Mouse (Mus musculus) kidney, postnatal 0 days (tissue): ENCODE measurements at regions not wholly inside any gene's neighbourhood (a gene's known extent, or its start where the extent isn't known, plus 50 kb on each side); places are given as distances from the start of the nearest gene placed in this dataset.
A peak's percentile ranks its signal among the peaks of the same experiment; 100 is the strongest.

ENCODE experiments used
- ATAC-seq: fragments of 200-750 bp; cut with Nextera tagmentation; replicated peaks from 2 replicates; pipeline ENCODE4 v1.8.0; 2017; ENCODE audit warnings: low read depth, moderate number of reproducible peaks, moderate TSS enrichment, moderate library complexity; ENCODE audit not compliant: low FRiP score
- DNase-seq: peaks from one replicate; pipeline ENCODE4 v3.0.0-alpha.2; 2016; ENCODE audit warnings: low spot score
- H3K27ac ChIP-seq: fragments of 300-500 bp; sonication (generic); 2 replicates; pipeline ENCODE4 v1.5.1; 2014; ENCODE audit warnings: mild to moderate bottlenecking
- H3K27me3 ChIP-seq: fragments of 300-500 bp; sonication (generic); 2 replicates; pipeline ENCODE4 v1.6.1; 2014; ENCODE audit warnings: low read length, mixed read lengths; ENCODE audit not compliant: insufficient read depth
- H3K36me3 ChIP-seq: fragments of 300-500 bp; sonication (generic); 2 replicates; pipeline ENCODE4 v1.6.1; 2014; ENCODE audit warnings: low read length, mixed read lengths; ENCODE audit not compliant: insufficient read depth
- H3K4me1 ChIP-seq: fragments of 300-500 bp; sonication (generic); replicated peaks from 2 replicates; pipeline ENCODE4 v1.6.1; 2014; ENCODE audit warnings: antibody characterized with exemption, low read length, mixed read lengths; ENCODE audit not compliant: insufficient read depth
- H3K4me2 ChIP-seq: fragments of 300-500 bp; sonication (generic); 2 replicates; pipeline ENCODE4 v1.6.1; 2014; ENCODE audit warnings: mild to moderate bottlenecking, low read length, moderate library complexity, mixed read lengths
- H3K4me3 ChIP-seq: fragments of 300-500 bp; sonication (generic); replicated peaks from 2 replicates; pipeline ENCODE4 v1.5.1; 2014; ENCODE audit warnings: low read depth, low read length
- H3K9ac ChIP-seq: fragments of 300-500 bp; sonication (generic); 2 replicates; pipeline ENCODE4 v1.6.1; 2014; ENCODE audit warnings: low read depth, low read length
- H3K9me3 ChIP-seq: fragments of 300-500 bp; sonication (generic); replicated peaks from 2 replicates; pipeline ENCODE4 v1.6.1; 2016; ENCODE audit warnings: low read length, inconsistent platforms, mixed read lengths
- CTCF ChIP-seq: IDR thresholded peaks from 2 replicates; pipeline ENCODE4 v1.5.1; 2016; ENCODE audit warnings: antibody characterized with exemption, low read depth, mild to moderate bottlenecking, moderate library complexity
- WGBS: fragments of 180-500 bp; shearing (Covaris S2); extraction: QIAGEN DNeasy Blood & Tissue Kit; methylation state at CpG from one replicate; pipeline ENCODE4 v1.1.7; 2014; 5-methylcytosine and 5-hydroxymethylcytosine counted together

DNA sequence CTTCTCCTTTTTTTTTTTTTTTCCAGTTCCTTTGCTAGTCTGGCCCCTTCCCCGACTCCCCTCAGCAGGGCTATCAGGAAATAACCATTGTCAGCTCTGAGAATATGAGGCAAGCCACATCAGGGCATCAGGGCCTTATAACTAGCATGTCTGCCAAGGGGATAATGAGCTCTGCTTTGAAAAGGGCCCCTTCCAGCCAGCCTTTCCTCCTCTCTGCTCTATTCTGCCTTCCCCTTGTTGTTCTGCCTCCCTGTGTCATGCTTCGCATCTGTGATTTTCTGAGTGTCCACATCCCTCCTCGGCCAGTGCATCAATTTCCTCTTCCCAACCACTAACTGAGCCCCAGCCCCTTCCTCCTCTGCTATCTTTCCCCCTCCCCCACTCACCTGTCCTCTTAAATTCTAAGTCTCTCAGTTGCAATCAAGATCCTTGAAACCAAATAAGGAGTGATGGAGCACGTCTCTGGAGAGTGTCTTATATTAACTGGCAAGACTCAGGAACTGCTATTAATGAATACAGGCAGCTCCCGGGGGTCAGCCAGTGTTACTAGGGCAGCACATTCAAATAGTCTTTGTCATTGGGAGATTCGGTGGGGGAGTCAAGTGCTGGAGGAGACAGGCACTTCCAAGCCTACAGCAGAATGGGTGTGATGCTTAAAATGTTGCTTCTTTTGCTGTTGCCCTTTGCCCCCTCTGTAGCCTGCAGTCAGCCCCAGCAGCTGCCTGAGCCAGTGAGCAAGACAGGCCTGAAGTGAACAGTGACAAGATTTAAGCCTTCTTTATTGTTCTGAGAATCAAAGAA is 155.3 kb downstream of the Olfm4 start:
- ATAC-seq (peak; percentile 29; the same call in 1 of the 2 replicates), DNase-seq (peak; percentile 21)
- Histone ChIP-seq H3K4me2 (no peak overlapping the region), H3K4me1 (no peaks in the 10 kb centered on the region), H3K9ac (no peak overlapping the region), H3K27ac (no peak overlapping the region), H3K9me3 (no peaks in the 10 kb centered on the region), H3K4me3 (no peak overlapping the region), H3K27me3 (no peaks in the 10 kb centered on the region), H3K36me3 (no peaks in the 10 kb centered on the region)
- 27% methylated on average over 6 of the region's 6 CpGs for WGBS
- TF ChIP-seq CTCF: no peak

GRCm38 (mm10) chr14:80157002-80157401 is 173.1 kb downstream of the Olfm4 start:
- Histone ChIP-seq H3K36me3 (no peaks in the 10 kb centered on the region), H3K9me3 (no peaks in the 10 kb centered on the region), H3K4me2 (no peak overlapping the region), H3K27ac (no peak overlapping the region), H3K4me3 (no peak overlapping the region), H3K9ac (no peak overlapping the region), H3K4me1 (no peaks in the 10 kb centered on the region), H3K27me3 (no peaks in the 10 kb centered on the region)
- TF ChIP-seq CTCF: no peak
- ATAC-seq (no peak), DNase-seq (peak; percentile 77)
- 36% methylated on average over 6 of the region's 6 CpGs for WGBS

GRCm38 (mm10) chr14:80169211-80169610 is 185.3 kb downstream of the Olfm4 start:
- Histone ChIP-seq H3K4me1 (no peaks in the 10 kb centered on the region), H3K9me3 (no peaks in the 10 kb centered on the region), H3K27me3 (no peaks in the 10 kb centered on the region), H3K4me2 (no peak overlapping the region), H3K9ac (no peak overlapping the region), H3K27ac (no peak overlapping the region), H3K4me3 (no peak overlapping the region), H3K36me3 (no peaks in the 10 kb centered on the region)
- DNase-seq: no peak
- 60% methylated on average over 1 of the region's 1 CpGs for WGBS
- ATAC-seq: no peak
- TF ChIP-seq CTCF: no peak

GRCm38 (mm10) chr14:80170450-80171180 is 186.7 kb downstream of the Olfm4 start:
- Histone ChIP-seq H3K36me3 (no peaks in the 10 kb centered on the region), H3K4me3 (no peak overlapping the region), H3K9me3 (no peaks in the 10 kb centered on the region), H3K27ac (no peak overlapping the region), H3K4me1 (no peaks in the 10 kb centered on the region), H3K4me2 (no peak overlapping the region), H3K27me3 (no peaks in the 10 kb centered on the region), H3K9ac (no peak overlapping the region)
- no peak for ATAC-seq
- DNase-seq: no peak
- 24% methylated on average over 11 of the region's 11 CpGs for WGBS
- TF ChIP-seq CTCF: no peak

GRCm38 (mm10) chr14:80172799-80173484 is 189.1 kb downstream of the Olfm4 start:
- Histone ChIP-seq H3K4me2 (no peak overlapping the region), H3K9ac (no peak overlapping the region), H3K27me3 (no peaks in the 10 kb centered on the region), H3K27ac (no peak overlapping the region), H3K4me3 (no peak overlapping the region), H3K9me3 (no peaks in the 10 kb centered on the region), H3K4me1 (no peaks in the 10 kb centered on the region), H3K36me3 (no peaks in the 10 kb centered on the region)
- DNase-seq (peak; percentile 22), ATAC-seq (no peak)
- WGBS: 29% methylated on average over 4 of the region's 4 CpGs
- TF ChIP-seq CTCF: no peak

DNA sequence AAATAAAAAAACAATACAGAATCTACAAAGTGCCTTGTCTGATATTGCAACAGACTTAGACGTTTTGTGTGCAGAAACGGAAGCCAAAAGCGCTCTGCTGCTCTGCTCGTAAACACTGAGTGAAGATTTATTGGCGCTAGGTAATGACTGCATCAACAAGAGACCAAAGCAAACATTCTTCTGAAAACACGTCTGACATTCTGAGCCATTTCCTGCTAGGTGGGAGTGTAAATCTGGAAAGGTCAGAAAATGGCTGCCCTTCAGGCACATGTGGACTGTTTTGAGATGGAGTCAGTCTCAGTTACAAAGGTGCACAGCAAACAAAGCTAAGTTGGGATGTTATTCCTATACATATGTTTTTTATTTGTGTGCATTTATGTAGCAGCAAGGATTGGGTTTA is 192.6 kb downstream of the Olfm4 start:
- Histone ChIP-seq H3K36me3 (no peaks in the 10 kb centered on the region), H3K27ac (no peak overlapping the region), H3K9me3 (no peaks in the 10 kb centered on the region), H3K4me2 (no peak overlapping the region), H3K9ac (no peak overlapping the region), H3K27me3 (no peaks in the 10 kb centered on the region), H3K4me3 (no peak overlapping the region), H3K4me1 (no peaks in the 10 kb centered on the region)
- DNase-seq (peak; percentile 88), ATAC-seq (peak; percentile 71; the same call in 1 of the 2 replicates)
- no peak for TF ChIP-seq CTCF
- WGBS: 11% methylated on average over 6 of the region's 6 CpGs
